Mouse (Mus musculus): ENCODE measurements around the gene Gtf2a1. TPM values are rescaled to one million over a fixed set of nuclear protein-coding genes. Genes with fewer than 3 reads are reported as not detected.
"Not testable (repeated sequence)": the region's sequence is repeated elsewhere in the genome, so short reads cannot be mapped to it uniquely, and the experiment has no call there.

Gene Gtf2a1
- total RNA-seq, 2 experiments from 2014 or later: 42.1 to 50.1 TPM

DNA sequence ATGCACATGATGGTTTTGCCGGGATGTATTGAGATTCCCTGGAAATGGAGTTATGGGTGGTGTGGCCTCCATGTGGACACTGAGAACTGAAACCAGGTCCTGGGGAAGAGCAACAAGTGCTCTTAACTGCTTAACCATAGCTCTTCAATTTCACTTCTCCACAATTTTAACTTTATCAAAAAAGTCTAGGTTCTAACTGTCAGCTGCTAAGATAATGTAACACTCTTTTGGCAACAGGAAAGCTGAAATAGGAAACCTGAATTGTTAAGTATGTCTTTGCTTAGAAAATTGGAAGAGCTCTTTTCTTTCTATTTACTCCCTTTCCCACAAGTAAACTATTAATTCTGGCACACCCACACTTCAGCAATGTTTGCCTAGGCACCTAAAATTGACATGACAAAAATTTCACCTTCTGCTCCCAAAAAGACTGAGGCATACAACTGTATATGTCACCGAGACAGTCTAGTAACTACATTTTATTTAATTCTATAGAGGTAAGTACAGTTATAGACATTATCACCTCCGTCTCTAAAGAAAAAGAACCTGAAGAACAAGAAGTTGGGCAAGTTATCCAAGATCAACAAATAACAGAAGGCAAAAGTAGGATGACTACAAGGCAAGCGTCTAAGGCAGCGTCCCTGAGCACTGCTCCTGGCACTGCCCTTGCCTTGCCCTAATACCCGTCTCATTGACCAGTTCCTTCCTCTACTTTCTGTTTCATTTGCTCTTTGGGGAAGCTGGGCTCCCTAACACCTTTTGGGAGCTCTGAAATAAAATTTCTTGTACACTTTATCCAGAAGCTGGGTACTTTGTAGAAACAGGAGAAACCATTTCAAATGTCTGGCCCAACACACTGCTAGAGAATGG, 8.8 kb downstream of the Gtf2a1 start:
- DNase-seq (ENCODE audit: low spot score in 2 of 2): no peak

DNA sequence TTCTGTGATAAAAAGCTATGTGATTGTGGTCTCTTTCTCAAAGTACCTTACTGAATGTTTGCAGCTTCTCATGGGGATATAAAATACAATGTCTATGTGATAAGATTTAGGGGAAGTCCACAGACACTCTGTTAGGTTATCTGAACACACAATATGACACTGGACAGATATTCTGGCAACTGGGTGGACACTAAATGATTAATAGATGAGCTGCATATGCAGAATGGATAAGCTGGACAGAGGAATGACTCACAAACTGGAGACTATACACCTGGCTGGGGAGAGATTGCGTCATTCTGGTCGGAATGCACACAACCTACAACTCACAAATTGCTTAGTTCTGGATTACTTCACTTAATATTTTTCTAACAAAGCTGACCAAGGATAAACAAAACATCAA, 10.6 kb downstream of the Gtf2a1 start:
- DNase-seq (ENCODE audit: low spot score in 2 of 2): no peak

DNA sequence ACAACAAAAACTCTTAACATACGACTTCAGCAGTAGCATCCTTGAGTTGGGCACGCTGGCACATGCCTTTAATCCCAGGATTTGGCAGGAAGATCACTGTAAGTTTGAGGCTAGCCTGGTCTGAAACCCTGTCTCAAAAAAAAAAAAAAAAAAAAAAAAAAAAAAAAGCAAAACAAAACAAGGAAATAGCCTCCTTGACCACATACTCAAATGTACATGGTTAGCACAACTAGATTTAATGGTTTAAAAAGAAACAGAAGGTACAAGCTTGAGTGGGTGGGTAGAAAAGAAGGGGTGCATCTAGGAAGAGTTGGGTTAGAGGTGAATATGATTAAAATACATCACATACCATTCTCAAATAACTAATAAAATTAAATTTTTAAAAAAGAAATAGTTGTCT, 18.6 kb downstream of the Gtf2a1 start:
- DNase-seq (ENCODE audit: low spot score in 2 of 2): no peak

DNA sequence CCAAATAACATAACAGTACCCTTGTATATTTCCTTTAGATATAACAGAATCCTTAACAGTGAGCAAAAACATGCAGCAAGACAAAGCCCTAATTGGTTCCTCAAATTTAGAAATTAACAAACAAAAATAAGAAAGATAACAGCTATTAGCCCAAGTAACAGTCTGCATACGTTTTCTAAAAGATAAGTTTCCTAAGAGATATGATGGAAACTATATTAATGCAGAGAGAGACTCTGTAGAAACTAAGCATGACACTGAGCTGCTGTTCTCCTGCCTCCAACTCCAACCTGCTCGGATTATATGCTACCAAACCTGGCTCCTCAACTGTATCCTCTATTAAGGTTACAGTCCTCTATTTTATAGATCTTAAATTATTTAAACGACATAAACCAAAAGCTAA, 21.0 kb downstream of the Gtf2a1 start:
- no peak for DNase-seq (ENCODE audit: low spot score in 2 of 2)

DNA sequence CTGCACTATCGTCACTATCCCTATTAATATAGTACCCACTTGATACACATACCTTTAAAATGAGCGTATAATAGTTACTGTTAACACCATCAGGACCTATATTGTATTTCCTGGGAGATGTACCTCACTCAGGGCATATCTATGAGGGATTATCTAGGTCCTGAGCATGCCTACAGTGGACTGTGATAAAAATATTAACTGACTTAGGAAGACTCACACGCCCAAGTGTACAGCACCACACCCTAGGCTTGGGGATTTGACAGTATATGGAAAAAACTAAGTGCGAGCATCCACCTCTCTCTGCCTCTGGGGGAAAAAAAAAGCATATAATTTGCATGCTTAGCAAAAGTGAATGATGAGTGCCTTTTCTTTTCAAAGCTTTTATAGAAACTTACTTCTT, 23.1 kb downstream of the Gtf2a1 start:
- DNase-seq (ENCODE audit: low spot score in 2 of 2): no peak

DNA sequence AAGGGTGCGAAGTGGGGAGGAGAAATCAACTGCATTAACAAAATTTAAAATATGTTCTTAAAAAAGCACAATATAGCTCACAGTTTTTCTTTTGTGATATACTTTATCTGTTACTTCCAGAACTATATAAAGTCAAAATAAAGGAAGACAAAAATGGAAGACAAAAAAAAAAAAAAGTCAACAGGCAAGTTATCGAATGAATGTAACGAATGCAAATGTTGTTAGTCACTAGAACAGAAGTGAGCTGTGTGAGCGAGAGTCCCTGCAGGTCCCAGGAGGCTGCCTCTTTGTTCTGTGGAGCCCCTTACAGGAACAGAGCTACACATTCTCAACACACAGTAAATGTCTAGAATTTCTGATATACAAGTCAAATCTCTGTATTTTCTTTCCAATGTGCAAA, 32.1 kb downstream of the Gtf2a1 start:
- DNase-seq (ENCODE audit: low spot score in 2 of 2): not testable (repeated sequence)

DNA sequence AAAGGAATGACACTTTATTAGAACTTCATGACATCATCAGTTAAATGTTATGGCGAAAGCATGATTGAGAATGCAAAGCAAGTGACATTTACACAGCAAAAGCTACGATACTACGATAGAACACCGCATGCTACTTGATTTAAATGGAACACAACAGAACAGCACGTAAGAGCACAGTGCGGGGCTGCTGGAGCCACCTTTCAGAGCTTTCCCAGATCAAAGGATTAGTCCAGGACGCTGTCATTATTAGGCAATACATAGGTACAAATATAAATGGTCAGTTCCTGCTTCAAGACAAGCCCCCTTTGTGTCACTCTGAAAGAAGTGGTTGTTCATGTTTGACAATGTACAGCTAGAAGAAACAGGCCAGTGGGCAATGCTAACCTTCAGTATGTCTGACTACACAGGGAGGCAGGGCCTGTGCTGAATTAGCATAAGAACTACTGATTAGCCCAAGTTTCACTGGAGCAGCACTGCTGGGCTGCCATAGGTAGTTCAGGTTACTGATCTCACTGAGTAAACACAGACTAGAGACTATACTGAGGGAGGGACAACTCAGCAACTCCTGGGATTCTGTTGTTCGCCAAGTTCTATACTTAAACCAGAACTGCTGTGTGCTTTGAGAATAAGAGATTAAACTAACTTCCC, 32.8 kb downstream of the Gtf2a1 start:
- DNase-seq (ENCODE audit: low spot score in 2 of 2): not testable (repeated sequence)

DNA sequence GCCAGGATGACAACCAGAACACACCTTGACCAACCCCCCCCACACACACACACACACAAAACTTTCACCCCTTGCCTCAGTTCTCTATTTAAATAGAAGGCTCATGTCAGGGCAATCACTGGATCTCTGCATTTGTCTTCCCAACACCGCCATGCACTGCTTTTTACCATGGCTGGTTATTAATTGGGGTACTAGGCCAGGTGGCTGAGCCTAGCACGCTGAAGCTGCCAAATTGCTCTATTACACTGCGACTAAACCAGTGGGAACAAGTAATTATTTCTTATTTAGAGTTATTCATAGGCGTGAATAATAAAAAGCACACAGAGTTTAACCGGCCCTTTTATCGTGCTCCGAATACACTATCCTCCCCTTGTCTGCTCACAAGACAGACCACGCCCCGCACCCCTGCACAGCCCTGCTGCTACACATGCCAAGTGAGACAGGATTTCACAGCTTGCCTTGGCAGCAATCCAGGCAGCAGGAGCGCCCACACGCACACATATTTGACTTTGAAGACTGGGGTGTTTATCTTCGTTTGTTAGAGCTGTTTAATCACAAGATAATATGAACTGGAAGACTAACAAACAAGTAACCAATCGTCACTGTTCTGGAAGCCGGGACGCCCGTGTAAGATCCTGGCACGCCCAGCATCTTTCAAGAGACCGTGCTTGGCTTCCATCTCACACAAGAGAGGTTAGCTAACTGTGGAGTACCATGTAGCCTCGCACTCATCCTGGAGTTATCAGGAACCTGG, 38.3 kb downstream of the Gtf2a1 start:
- peak; percentile 76 to 80 for DNase-seq (ENCODE audit: low spot score in 2 of 2)

DNA sequence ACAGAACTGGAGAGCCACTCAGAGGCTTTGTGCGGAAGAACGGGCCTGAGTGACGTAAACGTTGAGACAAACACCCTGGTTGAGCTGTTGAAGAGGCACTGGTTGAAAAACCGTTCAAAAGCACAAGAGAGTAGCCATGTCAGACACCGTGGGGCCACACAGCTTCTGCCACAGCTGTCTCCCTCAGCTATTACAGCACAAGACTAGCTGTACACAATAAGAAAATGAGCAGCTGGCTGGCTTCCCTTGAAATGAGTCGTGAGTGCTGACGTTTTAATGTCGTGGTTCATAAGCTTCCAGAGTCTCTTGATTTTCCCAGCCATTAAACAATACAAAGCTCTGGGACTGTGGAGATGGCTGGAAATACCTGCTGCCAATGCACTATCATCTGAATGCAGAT, 40.8 kb downstream of the Gtf2a1 start:
- no peak for DNase-seq (ENCODE audit: low spot score in 2 of 2)

DNA sequence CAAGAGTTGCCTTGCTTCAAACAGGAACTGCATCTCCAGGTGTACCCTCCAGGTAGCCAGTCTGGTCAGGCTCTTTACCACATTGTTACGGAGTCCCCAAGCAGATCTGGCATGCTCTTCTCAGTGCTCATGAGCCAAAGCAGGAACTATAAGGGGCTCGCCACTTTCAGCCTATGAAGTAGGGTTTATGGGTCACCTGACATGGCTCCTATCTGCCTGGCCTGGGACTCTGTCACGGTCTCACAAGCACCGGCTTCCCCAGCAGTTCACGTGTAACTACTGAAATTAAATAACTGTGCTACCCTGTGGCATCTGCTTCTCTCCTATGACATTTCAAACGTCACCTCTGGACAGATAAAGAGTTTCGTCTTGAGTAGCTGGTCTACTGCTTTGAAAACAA, 50.1 kb downstream of the Gtf2a1 start:
- DNase-seq (ENCODE audit: low spot score in 2 of 2): no peak

DNA sequence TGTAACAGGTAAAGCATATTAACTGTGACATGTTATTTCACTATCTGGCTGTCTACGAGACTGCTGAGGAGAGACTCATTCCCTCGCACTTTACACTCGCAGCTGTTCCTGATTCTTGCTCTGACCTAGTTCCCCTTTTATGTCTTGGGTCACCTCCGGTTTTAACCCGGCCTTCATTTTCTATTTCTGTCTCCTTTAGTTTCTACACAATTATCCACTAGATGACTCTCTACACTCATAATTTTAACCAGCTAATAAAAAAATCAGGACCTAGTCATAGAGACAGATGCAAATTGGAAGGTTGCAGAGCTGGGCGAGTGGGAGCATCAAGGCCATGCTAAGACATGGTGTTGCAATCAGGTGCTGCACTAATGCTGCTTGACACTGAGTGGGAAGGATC, 55.8 kb downstream of the Gtf2a1 start:
- no peak for DNase-seq (ENCODE audit: low spot score in 2 of 2)

DNA sequence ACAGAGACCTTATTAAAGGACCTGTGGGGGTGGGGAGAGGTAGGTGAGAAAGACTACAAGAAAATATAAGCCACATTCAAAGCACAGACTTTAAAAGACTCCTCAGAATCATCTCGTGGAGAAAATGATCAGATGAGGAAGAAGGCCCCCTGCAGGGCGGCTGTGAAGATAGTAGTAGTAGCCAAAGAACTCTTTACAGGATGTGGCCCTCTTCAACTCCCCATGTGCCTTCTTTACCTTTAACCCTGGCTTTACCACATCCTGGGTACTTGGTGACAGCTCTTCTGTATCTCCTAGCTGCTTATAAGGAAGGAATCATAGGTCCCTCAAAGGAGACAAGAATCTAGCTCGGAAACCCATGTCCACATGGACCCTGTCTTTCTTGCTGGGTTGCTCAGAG, 66.7 kb downstream of the Gtf2a1 start:
- no peak for DNase-seq (ENCODE audit: low spot score in 2 of 2)

DNA sequence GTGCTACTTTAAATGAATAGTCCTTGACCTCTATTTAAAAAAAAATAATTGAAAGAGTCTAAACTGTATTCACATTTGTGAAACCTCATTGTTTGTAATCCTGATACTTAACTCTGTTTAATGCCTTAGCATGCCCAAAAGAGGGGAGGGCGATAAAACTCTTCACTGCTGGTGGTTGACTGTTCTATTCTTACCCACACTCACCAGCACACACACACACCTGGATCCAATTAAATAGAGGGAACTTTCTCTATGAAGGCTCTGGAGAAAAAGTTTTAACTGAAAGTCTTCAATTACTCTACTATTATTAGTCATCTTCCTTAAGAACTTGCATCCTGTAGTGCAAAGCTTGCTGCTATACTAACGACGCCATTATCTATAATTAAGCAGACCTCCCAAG, 72.5 kb downstream of the Gtf2a1 start:
- no peak for DNase-seq (ENCODE audit: low spot score in 2 of 2)

DNA sequence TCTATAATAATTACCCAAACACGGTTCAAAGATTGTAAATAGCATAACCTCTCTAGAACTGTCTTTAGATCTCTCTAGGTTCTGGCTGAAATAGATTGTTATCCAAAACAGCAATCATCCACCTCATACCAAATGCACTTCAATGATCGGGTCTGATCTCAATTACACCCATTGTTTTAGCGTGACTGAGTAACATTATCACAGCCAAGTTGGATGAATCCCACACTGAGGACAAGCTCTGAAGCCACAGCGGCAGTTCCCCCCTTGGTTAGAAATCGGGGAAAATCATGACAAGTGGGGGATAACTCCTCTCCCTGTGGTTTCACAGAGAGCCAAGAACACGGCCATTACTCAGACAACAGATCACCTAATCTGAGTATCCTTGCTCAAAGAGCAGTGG, 76.3 kb downstream of the Gtf2a1 start:
- no peak for DNase-seq (ENCODE audit: low spot score in 2 of 2)

DNA sequence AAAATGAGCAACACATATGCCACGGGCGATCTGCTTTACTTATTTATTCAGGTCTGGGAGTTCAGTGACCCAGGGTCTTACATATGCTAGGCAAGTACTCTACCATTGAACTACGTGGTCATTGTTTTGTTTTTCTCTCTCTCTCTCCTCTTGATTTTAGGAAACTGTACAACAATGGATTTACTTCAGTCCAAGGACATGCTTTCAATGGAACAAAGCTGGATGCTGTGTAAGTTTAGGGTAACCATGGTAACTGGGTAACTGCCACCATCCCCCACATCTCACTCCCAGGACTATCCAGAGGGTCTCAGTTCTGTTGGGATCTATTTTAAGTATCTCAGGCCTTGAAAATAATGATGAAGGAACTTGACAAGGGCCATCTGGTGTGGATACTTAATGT, 78.5 kb downstream of the Gtf2a1 start:
- DNase-seq (ENCODE audit: low spot score in 2 of 2): peak in 1 of 2 experiments; percentile 29

Other genes starting within 250 kb of the Gtf2a1 start
- gene Cep128, start 206.1 kb downstream of the Gtf2a1 start, total RNA-seq (2021): 1 to 10 TPM; 5.7 to 7.8 TPM
- under 1 TPM; 0.25 to 0.75 TPM for gene Tshr, start 205.9 kb downstream of the Gtf2a1 start, total RNA-seq (2021)
- gene Ston2, start 197.9 kb upstream of the Gtf2a1 start, total RNA-seq (2021): 10 to 100 TPM; 28.8 to 33.1 TPM

All from layer of hippocampus, postnatal 10 days (tissue).